Mouse (Mus musculus) layer of hippocampus, adult 2 months (tissue): Measurements from ENCODE around the gene Bid. TPM values are rescaled to one million over a fixed set of nuclear protein-coding genes. Genes with fewer than 3 reads are reported as not detected.

Experiments
- DNase-seq, 2 experiments: peaks; one replicate each; pipeline ENCODE4 v3.0.0; 2022; ENCODE audit warnings: low spot score in 2 of 2
- H3K27ac ChIP-seq: fragments of 200-600 bp; 2 replicates; pipeline ENCODE4 v1.8.1; 2022
- H3K4me3 ChIP-seq: fragments of 200-600 bp; 2 replicates; pipeline ENCODE4 v1.8.1; 2022; ENCODE audit warnings: mild to moderate bottlenecking
- CTCF ChIP-seq: fragments of 200-600 bp; conservative IDR thresholded peaks from 2 replicates; pipeline ENCODE4 v1.8.1; 2022; ENCODE audit warnings: antibody characterized with exemption, mild to moderate bottlenecking, moderate library complexity
- total RNA-seq, 2 experiments: library from RNA; stranded (reverse); gene quantifications; 2 replicates each; pipeline ENCODE4 v1.2.3; 2021

Gene Bid
- total RNA-seq, 2 experiments from 2014 or later: 15.3 to 15.5 TPM

DNA sequence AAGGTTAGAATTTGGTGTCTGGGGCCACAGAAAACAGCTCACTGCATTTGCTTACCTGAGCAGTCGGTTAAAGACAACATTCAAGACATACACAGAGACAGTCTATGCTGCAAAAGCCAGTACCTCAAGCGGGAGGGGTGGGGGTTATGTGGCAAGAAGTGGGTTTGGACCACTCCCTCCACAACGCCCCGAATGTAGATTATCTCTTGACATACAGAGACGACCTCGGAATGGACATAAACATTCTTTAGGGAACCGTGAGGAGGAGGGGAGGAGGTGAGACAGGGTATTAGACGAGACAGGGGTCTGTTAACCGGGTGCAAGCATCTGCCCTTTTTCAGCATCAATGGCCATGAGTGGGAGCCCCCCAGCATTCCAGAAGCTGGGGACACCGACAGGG, 26.9 kb upstream of the Bid start:
- DNase-seq: no peak
- no peak overlapping the region for H3K27ac ChIP-seq
- no peak for TF ChIP-seq CTCF
- no peak overlapping the region for H3K4me3 ChIP-seq

DNA sequence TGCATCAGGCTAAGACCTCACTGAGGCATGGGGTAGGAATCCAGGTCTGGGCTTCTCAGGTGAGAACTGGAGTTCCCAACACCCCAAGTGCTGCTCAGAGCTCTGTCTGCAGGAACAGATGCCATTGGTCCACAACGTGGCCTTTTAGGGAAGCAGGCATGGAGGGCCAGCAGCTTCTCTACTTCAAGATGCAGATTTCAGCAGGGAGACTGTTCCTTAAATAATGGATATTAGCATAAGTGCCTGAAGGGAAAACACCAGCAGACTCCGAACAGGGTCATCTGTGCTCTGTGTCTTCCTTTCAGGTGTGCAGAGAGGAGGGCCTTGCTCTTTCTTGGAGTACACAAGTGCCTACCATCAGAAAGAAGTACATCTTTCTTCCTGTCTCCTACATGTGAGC, 26.4 kb upstream of the Bid start:
- DNase-seq: no peak
- no peak overlapping the region for H3K4me3 ChIP-seq
- no peak overlapping the region for H3K27ac ChIP-seq
- no peak for TF ChIP-seq CTCF

DNA sequence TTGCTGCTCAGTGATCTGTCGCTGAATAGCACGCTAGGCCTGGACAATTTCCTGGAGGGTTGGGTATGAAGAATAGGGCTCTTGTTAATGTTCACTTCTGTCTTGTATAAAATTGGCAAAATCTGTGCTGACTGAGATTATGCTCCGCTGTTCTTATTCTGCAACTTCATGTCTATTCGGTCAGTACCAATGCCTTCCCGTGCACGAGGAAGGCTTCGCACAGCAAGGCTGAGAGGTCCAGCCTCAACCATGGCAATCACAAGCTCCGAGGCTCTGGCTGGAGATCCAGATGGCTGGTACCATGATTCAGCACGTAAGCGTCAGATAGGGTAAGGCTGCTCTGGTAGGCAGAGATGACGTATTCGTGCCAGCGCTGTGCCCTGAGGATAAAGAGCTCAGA, 24.9 kb upstream of the Bid start:
- Histone ChIP-seq H3K4me3 (no peak overlapping the region), H3K27ac (peak overlapping the region; percentile 68)
- peak in 1 of 2 experiments; percentile 35 for DNase-seq
- TF ChIP-seq CTCF: no peak

DNA sequence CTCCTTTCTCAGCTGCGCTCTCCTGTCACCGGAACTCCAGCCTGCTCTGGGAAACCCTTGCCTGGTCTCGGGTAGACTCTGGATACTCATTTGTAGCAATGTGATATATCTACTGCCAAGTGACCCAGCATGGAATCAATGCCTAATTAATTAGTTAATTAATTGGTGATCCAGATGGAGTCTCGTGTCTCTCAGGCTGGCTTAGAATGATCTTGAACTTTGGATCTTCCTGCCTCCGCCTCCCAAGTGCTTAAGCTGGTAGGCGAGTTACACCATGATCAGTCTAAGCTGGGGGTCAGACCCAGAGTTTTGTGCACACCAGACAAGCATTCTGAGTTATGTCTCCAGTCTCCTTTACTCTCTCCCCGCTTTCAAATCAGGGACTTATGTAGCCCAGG, 24.4 kb upstream of the Bid start:
- Histone ChIP-seq H3K4me3 (no peak overlapping the region), H3K27ac (peak overlapping the region; percentile 68; the same call in 1 of the 2 replicates)
- TF ChIP-seq CTCF: no peak
- DNase-seq: no peak

DNA sequence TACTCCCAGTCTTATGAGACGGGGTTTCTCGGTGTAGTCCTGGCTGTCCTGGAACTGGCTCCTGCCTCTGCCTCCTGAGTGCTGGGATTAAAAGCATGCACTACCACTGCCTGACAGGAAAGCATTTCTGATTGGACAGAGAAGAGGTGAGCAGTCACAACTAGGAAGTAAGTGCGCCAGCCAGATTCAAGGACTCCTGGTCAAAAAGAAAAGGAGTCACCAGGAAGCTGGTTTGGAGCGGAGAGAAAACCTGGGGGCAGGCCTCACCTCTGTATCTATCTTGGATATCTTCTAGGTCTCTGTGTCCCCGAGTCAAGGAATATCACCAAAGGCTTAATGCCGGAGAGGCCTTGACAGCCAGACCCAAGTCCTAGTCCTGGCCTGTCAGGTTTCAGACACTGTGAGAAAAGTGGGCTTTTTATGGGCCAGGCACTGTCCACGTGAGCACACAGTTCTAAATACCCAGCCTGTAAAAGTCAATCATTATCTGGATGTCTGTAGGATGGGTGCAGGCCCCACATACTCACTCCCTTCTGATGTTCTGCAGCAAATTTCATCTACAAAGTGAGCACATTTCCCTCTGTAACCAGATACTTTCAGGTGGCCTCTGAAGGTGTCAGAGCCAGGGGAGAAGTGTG, 23.9 kb upstream of the Bid start:
- Histone ChIP-seq H3K27ac (no peak overlapping the region), H3K4me3 (no peak overlapping the region)
- DNase-seq: no peak
- TF ChIP-seq CTCF: no peak

DNA sequence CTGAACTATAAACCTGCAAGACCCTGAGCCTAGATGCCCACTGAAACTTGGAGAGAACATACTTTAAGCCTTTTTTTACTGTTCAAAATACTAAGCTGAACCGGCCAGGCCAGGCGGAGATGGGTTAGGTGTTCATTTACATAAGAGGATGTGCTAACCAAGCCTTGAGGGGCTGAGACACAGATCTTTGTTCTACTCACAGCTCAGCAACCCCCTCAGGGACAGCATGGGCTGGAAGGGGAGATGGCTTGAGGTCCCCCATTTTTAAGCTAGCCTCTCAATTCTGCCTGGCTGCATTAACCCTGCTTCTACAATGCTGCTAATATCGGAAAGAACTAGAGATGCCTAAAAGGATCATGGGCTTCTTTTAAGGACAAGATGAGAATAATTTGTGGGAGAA, 23.1 kb upstream of the Bid start:
- no peak for DNase-seq
- H3K4me3 ChIP-seq: no peak overlapping the region
- H3K27ac ChIP-seq: peak overlapping the region; percentile 52; the same call in 1 of the 2 replicates
- TF ChIP-seq CTCF: no peak

DNA sequence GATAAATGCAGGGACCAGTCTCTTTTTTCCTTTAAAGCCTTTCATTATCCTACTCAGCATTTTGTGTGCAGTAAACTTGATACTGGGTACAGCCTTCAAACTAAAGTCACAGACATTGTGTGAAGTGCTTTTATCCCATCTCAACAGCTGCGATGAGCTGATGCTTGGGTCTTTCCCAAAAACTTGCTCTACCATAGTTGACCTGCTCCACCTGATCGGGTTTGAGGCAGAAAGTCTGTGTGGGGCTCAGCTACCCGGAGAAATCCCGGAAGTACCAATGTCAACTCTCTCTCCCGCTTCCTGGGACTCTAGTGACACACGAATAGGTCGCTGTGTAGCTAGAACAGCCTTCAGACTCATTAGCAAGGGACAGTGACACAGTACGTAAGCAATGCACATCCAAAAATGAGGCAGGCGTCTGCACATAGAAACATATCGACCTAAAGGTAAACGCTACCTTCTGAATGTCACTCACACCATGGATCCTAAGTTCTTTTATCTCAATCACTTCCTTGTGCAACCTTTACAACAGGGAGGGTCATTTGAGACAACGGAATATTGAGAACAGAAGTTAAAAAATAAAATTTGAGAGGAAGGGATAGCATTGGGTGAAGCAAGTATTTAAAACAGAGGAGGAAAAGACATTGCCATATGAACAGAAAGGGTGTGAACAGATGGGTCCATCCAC, 22.3 kb upstream of the Bid start:
- TF ChIP-seq CTCF: no peak
- H3K27ac ChIP-seq: 0 out of 2 replicates have a peak overlapping the region, but pooled peaks have one; percentile 52

DNA sequence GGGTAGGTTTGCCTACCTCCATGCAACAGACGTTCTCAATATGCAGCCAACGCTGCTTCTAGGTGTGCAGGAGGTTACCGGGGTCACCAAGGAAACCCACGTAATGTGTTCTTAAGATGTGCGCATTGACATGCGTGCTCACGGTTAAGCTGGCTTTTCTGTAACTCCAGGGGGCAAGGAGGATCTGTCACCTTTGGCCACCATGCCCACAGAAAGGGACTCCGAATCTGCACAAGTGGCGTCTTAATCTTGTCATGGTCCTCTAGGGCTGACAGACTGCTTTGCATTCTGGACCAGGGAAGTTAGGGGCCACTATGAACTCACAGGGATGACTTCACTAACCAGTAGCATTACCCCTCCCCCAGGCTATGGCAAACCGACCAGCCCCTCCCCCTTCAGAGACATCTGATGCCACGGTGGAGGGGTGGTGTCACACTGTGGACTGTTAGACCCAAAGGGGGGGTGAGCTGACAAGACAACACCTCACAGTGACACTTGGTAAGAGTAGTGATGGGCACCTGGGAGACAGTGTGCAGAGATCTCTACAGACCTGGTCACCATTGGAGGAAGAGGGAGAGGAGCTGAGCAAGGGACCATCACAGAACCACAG, 21.5 kb upstream of the Bid start:
- Histone ChIP-seq H3K27ac (no peak overlapping the region), H3K4me3 (no peak overlapping the region)
- TF ChIP-seq CTCF: no peak
- DNase-seq: no peak

More for the DNA sequence above, 22.3 kb upstream of the Bid start:
- H3K4me3 ChIP-seq: no peak overlapping the region
- peak in 1 of 2 experiments; percentile 24 for DNase-seq

DNA sequence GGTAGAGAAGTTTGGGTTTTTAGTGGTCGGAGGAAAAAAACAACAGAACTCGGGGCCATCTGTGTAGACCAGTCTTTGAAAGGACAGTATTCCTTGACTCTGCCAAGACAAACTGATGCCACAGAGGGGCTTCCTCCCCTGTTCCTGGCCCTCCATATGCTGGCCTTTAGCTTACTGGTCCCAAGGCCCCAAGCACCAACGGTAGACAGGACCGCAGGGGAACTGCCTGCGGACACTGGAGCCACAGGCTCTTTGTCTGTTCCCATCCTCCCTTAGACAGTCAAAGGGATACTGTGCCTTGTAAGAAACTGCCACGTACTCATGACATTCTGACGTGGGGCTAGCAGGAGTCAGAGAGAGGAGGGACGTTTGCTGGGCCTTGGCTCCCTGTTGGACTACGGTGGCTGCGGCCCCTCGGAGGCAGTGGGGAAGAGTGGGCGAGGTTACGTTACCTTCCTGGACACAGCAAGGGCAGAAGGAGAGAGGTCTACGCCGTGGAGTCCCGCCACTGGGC, 20.5 kb upstream of the Bid start:
- TF ChIP-seq CTCF: no peak
- no peak overlapping the region for H3K27ac ChIP-seq
- no peak for DNase-seq
- no peak overlapping the region for H3K4me3 ChIP-seq

DNA sequence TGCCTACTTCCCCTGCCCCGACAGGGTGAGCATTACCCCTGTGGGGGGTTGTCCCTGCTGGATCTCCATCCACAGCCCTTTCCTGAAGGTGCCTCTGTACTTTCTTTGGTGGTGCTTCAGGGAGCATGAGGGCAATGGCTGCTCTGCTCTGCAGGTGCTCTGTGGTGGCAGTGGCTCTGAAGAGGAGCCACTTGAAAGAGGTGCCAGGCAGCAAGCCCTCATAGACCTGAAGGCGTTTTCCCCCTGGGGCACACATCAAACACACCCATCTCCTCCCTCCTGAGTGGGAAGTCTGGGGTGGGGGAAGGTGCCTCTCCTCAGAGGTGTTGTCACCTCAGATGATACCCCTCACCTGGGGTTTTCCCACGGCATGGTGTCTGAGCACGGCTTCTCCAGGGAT, 17.5 kb upstream of the Bid start:
- TF ChIP-seq CTCF: no peak
- Histone ChIP-seq H3K27ac (no peak overlapping the region), H3K4me3 (no peak overlapping the region)
- DNase-seq: no peak

DNA sequence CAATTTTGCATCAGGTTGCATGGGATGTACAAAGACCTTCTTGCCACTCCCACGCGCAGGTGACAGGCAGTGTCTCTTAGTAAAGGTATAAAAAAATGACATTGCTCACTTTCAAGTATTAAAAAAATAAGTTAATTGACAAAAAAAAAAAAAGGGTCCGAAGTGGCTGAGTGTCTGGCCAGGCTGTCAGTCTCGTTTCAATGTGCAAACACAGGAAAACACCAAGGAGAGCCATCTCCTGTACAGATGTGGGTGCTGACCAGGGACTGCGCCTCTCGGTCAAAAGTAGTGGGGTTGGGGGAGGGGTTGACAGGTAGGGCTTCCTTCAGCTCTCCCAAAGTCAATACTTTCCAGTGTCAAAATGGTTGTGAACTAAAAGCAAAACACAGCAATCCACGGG, 17.0 kb upstream of the Bid start:
- TF ChIP-seq CTCF: no peak
- Histone ChIP-seq H3K4me3 (no peak overlapping the region), H3K27ac (no peak overlapping the region)
- DNase-seq: no peak

DNA sequence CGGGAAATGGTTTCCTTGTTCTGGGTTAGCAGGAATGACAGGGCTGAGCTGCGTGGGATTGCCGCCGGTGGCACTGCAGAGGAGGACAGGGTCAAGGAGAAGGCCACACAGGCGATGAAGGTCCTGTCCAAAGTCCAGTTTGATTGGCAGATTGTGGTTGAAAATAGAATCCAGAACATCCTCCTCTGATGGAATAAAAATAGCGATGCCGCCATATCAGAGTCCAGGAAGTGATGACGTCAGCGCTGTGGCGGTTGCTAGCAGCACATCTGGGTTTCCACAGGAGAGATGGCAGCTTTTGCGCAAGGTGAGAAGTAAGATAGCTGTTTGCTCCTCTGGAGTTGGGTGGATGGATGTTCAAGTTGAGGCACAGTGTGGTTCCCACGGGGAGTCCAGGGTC, 15.9 kb upstream of the Bid start:
- no peak for TF ChIP-seq CTCF
- no peak overlapping the region for H3K4me3 ChIP-seq
- no peak for DNase-seq
- no peak overlapping the region for H3K27ac ChIP-seq

DNA sequence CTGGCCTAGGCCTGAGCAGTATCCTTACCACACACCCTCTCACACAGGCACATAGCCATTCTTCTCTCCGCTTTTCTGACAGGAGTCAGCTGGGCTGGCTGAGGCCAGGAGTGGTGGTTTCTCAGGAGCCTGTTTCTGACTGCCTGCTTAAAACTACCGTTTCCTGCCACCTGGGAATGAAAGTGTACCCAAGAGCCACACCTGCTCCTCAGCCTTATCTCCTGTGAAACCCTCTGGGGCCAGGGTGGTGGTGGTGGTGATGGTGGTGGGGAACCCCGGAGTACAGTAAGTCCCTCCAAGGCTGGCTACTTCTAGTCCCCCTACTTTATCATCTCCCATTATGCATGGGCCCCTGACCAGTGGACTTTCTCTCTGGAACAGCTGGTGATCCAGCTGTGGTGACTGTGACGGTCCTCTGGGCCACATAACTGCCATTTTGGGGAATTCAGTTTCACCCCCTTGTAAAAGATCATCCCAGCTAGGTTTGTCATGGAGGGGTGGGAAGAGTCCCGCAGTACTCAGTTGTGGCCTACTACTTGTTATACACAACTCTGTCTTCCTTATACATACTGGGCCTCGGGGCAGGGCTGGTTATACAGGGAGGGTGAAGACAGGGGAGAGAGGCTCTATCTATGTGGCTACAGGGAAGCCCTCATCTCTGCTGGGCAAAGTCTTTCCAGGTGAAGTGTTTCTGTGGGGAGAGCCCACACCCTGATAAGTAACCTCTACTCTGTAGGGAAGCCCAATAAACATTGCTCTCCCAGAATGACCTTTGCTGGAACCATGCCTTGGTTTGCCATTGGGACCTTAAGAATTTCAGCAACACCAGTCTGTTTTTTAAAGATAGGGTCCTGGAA, 14.0 kb upstream of the Bid start:
- no peak for TF ChIP-seq CTCF
- DNase-seq: no peak
- H3K27ac ChIP-seq: no peak overlapping the region
- no peak overlapping the region for H3K4me3 ChIP-seq
